Mouse (Mus musculus) heart, postnatal 0 days (tissue): ENCODE measurements around the gene Col4a2. TPM values are rescaled to one million over a fixed set of nuclear protein-coding genes. Genes with fewer than 3 reads are reported as not detected.
A peak's percentile ranks its signal among the peaks of the same experiment; 100 is the strongest.

Experiments
- ATAC-seq: fragments of 200-750 bp; cut with Nextera tagmentation; 2 replicates; pipeline ENCODE4 v1.8.0; 2017; ENCODE audit warnings: low read depth, moderate number of reproducible peaks, moderate library complexity; ENCODE audit not compliant: insufficient read depth
- DNase-seq: peaks from one replicate; pipeline ENCODE4 v3.0.0-alpha.2; 2016; ENCODE audit warnings: low spot score
- H3K27ac ChIP-seq: fragments of 300-500 bp; sonication (generic); 2 replicates; pipeline ENCODE4 v1.5.1; 2014; ENCODE audit warnings: low read depth, mild to moderate bottlenecking
- H3K27me3 ChIP-seq: fragments of 300-500 bp; sonication (generic); 2 replicates; pipeline ENCODE4 v1.6.1; 2014; ENCODE audit warnings: low read length, mixed read lengths; ENCODE audit not compliant: control insufficient read depth, insufficient read depth
- H3K36me3 ChIP-seq: fragments of 300-500 bp; sonication (generic); replicated peaks from 2 replicates; pipeline ENCODE4 v1.6.1; 2014; ENCODE audit warnings: low read length, mixed read lengths; ENCODE audit not compliant: control insufficient read depth, insufficient read depth
- H3K4me1 ChIP-seq: fragments of 300-500 bp; sonication (generic); 2 replicates; pipeline ENCODE4 v1.6.1; 2014; ENCODE audit warnings: antibody characterized with exemption; ENCODE audit not compliant: control insufficient read depth, insufficient read depth
- H3K4me2 ChIP-seq: fragments of 300-500 bp; sonication (generic); 2 replicates; pipeline ENCODE4 v1.6.1; 2014; ENCODE audit warnings: low read depth, mild to moderate bottlenecking, low read length, moderate library complexity
- H3K4me3 ChIP-seq: fragments of 300-500 bp; sonication (generic); 2 replicates; pipeline ENCODE4 v1.5.1; 2014; ENCODE audit warnings: low read depth, low read length
- H3K9ac ChIP-seq: fragments of 300-500 bp; sonication (generic); replicated peaks from 2 replicates; pipeline ENCODE4 v1.6.1; 2014; ENCODE audit warnings: low read depth, low read length, mixed read lengths
- H3K9me3 ChIP-seq: fragments of 300-500 bp; sonication (generic); replicated peaks from 2 replicates; pipeline ENCODE4 v1.6.1; 2016; ENCODE audit warnings: low read length; ENCODE audit not compliant: control insufficient read depth
- CTCF ChIP-seq: IDR thresholded peaks from 2 replicates; pipeline ENCODE4 v1.5.1; 2016; ENCODE audit warnings: antibody characterized with exemption, control low read depth, low read depth
- EP300 ChIP-seq: IDR thresholded peaks from 2 replicates; pipeline ENCODE4 v1.6.1; 2016; ENCODE audit warnings: antibody characterized with exemption, low read depth
- WGBS: fragments of 180-500 bp; shearing (Covaris S2); extraction: QIAGEN DNeasy Blood & Tissue Kit; methylation state at CpG from one replicate; pipeline ENCODE4 v1.1.7; 2014; 5-methylcytosine and 5-hydroxymethylcytosine counted together
- polyA plus RNA-seq: library from polyadenylated mRNA; unstranded; fragments of >200 nt; fragmentation: Nextera tagmentation; extraction: Ambion mirVana; gene quantifications from 2 replicates; pipeline ENCODE4 v1.2.1, GENCODE M21; 2015
- total RNA-seq: library from RNA; depleted of rRNA; stranded (reverse); fragments of >200 nt; gene quantifications from 2 replicates; pipeline ENCODE4 v1.2.3, GENCODE M21; 2014; ENCODE audit warnings: low replicate concordance

The Col4a2 gene
- total and polyA plus RNA-seq, 2 experiments from 2014 or later = 98.5 to 315 TPM

GRCm38 (mm10) chr8:11311681-11312348, 790 bp upstream of the Col4a2 start:
- TF ChIP-seq CTCF (no peak), EP300 (no peak)
- H3K9ac ChIP-seq = peak overlapping the region; percentile 91
- ATAC-seq (no peak; the same call in 1 of the 2 replicates), DNase-seq (peak; percentile 62)
- peaks cover 26% of the 10 kb centered on the region for H3K36me3 ChIP-seq
- H3K4me1 ChIP-seq = peaks cover 60% of the 10 kb centered on the region
- no peaks in the 10 kb centered on the region for H3K9me3 ChIP-seq
- peak overlapping the region; percentile 92 for H3K27ac ChIP-seq
- WGBS = 2% methylated on average over 34 of the region's 34 CpGs
- no peaks in the 10 kb centered on the region for H3K27me3 ChIP-seq
- peak overlapping the region; percentile 75 for H3K4me2 ChIP-seq
- H3K4me3 ChIP-seq = peak overlapping the region; percentile 83

- peak overlapping the region; percentile 83 for H3K4me3 ChIP-seq
- DNase-seq (no peak), ATAC-seq (peak; percentile 19; the same call in 1 of the 2 replicates)
- TF ChIP-seq EP300 (no peak), CTCF (no peak)
- peak overlapping the region; percentile 92 for H3K27ac ChIP-seq
- WGBS = 2% methylated on average over 45 of the region's 45 CpGs
- peak overlapping the region; percentile 91 for H3K9ac ChIP-seq
- peak overlapping the region; percentile 75 for H3K4me2 ChIP-seq
- no peaks in the 10 kb centered on the region for H3K9me3 ChIP-seq
- H3K4me1 ChIP-seq = peaks cover 62% of the 10 kb centered on the region
- no peaks in the 10 kb centered on the region for H3K27me3 ChIP-seq
- H3K36me3 ChIP-seq = peaks cover 19% of the 10 kb centered on the region
These were observed 839 bp downstream of the Col4a2 start for GRCm38 (mm10) chr8:11313176-11314111.

GRCm38 (mm10) chr8:11314613-11315012, 2.0 kb downstream of the Col4a2 start:
- no peak for TF ChIP-seq EP300
- Histone ChIP-seq H3K4me1 (peaks cover 56% of the 10 kb centered on the region), H3K4me2 (peak overlapping the region; percentile 75), H3K4me3 (peak overlapping the region; percentile 83), H3K9ac (peak overlapping the region; percentile 91), H3K9me3 (no peaks in the 10 kb centered on the region), H3K27me3 (no peaks in the 10 kb centered on the region), H3K36me3 (peaks cover 25% of the 10 kb centered on the region), H3K27ac (no peak overlapping the region)
- no peak for DNase-seq
- 65% methylated on average over 8 of the region's 8 CpGs for WGBS
- no peak for ATAC-seq

- peak overlapping the region; percentile 75 for H3K4me2 ChIP-seq
- WGBS = 57% methylated on average over 16 of the region's 16 CpGs
These were observed 2.8 kb downstream of the Col4a2 start for GRCm38 (mm10) chr8:11315179-11315943.

GRCm38 (mm10) chr8:11316118-11316517, 3.5 kb downstream of the Col4a2 start:
- H3K9ac ChIP-seq = no peak overlapping the region
- peaks cover 25% of the 10 kb centered on the region for H3K36me3 ChIP-seq
- peak overlapping the region; percentile 6; the same call in 1 of the 2 replicates for H3K27ac ChIP-seq
- no peaks in the 10 kb centered on the region for H3K9me3 ChIP-seq
- ATAC-seq (no peak), DNase-seq (no peak)
- 74% methylated on average over 6 of the region's 6 CpGs for WGBS
- peaks cover 59% of the 10 kb centered on the region for H3K4me1 ChIP-seq
- H3K27me3 ChIP-seq = no peaks in the 10 kb centered on the region
- 0 out of 2 replicates have a peak overlapping the region, but pooled peaks have one; percentile 83 for H3K4me3 ChIP-seq
- H3K4me2 ChIP-seq = peak overlapping the region; percentile 75
- TF ChIP-seq CTCF (no peak), EP300 (no peak)

More at GRCm38 (mm10) chr8:11315179-11315943, 2.8 kb downstream of the Col4a2 start:
- TF ChIP-seq CTCF = no peak
- TF ChIP-seq EP300 = no peak
- Histone ChIP-seq H3K9ac (no peak overlapping the region), H3K27me3 (no peaks in the 10 kb centered on the region), H3K4me3 (peak overlapping the region; percentile 83), H3K36me3 (peaks cover 25% of the 10 kb centered on the region), H3K4me1 (peaks cover 54% of the 10 kb centered on the region), H3K9me3 (no peaks in the 10 kb centered on the region), H3K27ac (peak overlapping the region; percentile 6; the same call in 1 of the 2 replicates)
- DNase-seq (no peak), ATAC-seq (no peak)
